Mouse (Mus musculus): ENCODE data around the gene Fosb.

GRCm38 (mm10) chr7:19283406-19283804, 26.4 kb downstream of the Fosb start:
- TF ChIP-seq POLR2A (IDR thresholded peaks at IDR 0.05; ENCODE audit: low read depth, low read length) (no peak), CTCF (IDR thresholded peaks at IDR 0.05; ENCODE audit: borderline replicate concordance, insufficient read depth, low read length) (no peak)

Measured in embryonic fibroblast, embryonic 13.5 days (primary cell).